Mouse (Mus musculus) Patski (cell line): Measurements from ENCODE around the gene Gm20604. TPM values are rescaled to one million over a fixed set of nuclear protein-coding genes. Genes with fewer than 3 reads are reported as not detected.

Experiments used
- ATAC-seq: fragments of 100-300 bp; one replicate; pipeline ENCODE4 v1.8.0; 2021
- CTCF ChIA-PET: fragments of 350-600 bp; sonication (Branson Sonifier 250); formaldehyde crosslinking; loops from one replicate; lab custom pipeline; 2022; ENCODE audit warnings: inconsistent platforms; lab: Charles Lee
- POLR2A ChIA-PET: fragments of 350-600 bp; sonication (Branson Sonifier 250); formaldehyde crosslinking; loops from one replicate; lab custom pipeline; 2022; ENCODE audit warnings: antibody characterized with exemption, inconsistent platforms; lab: Charles Lee
- DNase-seq: peaks from one replicate; pipeline ENCODE4 v3.0.0-alpha.2; 2011; ENCODE audit warnings: low read depth, low spot score
- H3K27me3 ChIP-seq: fragments of 371-371 bp; one replicate; pipeline ENCODE4 v1.5.1; 2021
- CTCF ChIP-seq: fragments of 100-300 bp; IDR thresholded peaks from one replicate; pipeline ENCODE4 v1.5.1; 2021
- in situ Hi-C: fragments of 300-500 bp; cut with MboI; formaldehyde crosslinking; loops from 3 replicates; pipeline ENCODE4 v1.11.1; 2018; ENCODE audit warnings: low pct_unique_long_range_greater_than_20kb, mixed read lengths
- polyA plus RNA-seq: library from polyadenylated mRNA; unstranded; gene quantifications from one replicate; pipeline ENCODE4 v1.2.3, GENCODE M21; 2021

Gm20604 gene
- polyA plus RNA-seq, 1 experiment from 2014 or later, result 9.5 TPM

DNA sequence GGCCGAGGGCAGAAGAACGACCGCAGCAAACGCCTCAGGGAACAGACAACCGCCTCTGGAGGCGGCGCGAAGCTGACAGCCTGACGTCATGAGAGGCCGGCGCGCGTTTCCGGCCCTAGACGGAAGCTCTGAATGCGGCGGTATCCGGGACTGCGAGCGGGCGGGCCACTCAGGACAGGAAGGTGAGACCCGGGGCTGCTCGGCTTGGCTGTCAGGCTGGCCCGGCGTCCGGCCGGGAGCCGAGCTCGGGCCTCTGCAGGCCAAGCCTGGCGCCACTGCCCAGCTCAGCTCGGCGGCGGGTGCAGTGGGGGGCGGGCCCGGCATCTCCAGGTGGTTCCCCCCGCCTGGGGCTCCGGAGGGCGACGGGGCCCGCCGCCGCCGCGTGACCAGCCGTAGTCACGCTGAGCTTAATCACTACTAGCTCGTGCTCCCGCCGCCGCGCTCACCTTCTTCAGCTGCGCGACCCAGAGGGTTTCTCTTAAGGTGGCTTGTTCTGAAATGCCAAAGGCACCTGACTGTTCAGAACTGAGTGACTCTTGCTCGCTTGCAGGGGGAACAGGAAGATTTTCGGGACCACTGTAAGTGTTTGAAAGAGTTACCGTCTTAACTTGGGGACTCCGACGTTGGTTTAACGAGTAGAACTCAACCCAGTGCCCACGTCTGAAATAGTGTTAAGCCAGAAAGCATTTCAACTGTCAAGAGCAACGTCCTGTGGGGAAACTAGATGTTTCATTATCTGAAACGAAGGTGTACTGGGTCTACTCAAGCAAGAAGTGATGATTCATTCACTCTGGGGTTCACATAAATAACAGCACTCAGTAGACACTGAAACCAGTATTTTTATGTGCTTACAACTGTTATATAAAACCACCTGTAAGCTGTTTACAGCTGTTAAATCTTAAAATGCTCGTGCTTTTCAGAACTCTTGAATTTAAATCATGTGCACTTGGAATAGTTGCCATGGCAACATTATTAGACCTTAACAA, 14.6 kb downstream of the Gm20604 start, which contains the start of the genes Moap1 and Tmem251:
Gene Moap1, minus strand, starts transcription at position 73 of the 986 bp plus-strand sequence.
Gene Tmem251, plus strand, starts transcription at position 174 of the 986 bp plus-strand sequence.
- TF ChIP-seq CTCF, result no peak
- ChIA-PET CTCF (no interaction called here), POLR2A (no interaction called here)
- in situ Hi-C loops, result no loop called here
- DNase-seq (no peak), ATAC-seq (peak; percentile 95)
- no peaks in the 10 kb centered on the region for H3K27me3 ChIP-seq

DNA sequence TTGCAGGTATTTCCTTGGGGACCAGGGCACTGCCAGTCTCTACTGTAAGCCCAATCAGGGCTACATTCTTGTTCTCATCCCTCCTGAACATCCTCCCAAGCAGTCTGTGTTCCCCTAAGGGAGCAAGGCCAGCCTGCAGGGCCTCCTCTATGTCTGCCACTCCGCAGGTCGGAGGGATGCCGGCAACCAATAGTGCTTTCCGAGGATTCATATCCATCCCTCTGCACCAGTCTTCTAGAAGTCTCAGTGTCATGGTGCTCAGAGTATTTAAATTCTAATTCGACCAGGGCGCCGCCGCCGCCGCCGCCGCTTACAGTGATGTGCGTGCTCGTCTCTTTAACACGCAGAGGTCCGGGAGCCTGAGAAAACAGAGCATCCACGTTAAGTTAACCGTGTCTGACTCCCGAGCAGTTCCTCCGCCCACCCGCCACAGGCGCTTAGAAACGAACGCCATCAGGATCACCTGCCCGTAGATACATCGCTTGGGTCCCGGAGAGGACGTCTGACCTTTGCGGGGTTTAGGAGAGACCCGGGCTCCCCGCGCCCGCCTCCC, 15.4 kb downstream of the Gm20604 start:
- in situ Hi-C loops, result no loop called here
- ChIA-PET CTCF (no interaction called here), POLR2A (no interaction called here)
- TF ChIP-seq CTCF, result no peak
- ATAC-seq (peak; percentile 3), DNase-seq (no peak)
- no peaks in the 10 kb centered on the region for H3K27me3 ChIP-seq

DNA sequence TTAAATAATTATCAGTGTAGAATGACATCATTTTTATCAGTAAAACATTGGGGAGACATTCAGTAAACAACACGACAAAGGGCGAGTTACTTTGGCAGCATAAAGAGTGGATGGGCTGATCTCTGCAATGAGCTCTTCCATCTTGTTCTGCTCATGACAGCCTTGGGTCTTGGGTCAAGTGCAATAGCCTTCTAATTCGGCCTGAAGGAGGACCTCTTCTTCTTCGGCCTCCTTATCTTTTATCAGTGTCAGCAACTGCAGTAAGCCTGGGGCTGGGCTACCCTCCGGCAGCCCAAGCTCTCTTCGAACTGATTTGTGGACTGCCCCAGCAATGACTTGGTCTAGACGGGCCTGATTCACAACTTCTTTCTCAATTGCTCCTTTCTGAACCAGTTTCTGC, 16.4 kb downstream of the Gm20604 start:
- no peak for DNase-seq
- CTCF ChIA-PET, result no interaction called here
- H3K27me3 ChIP-seq, result no peaks in the 10 kb centered on the region

DNA sequence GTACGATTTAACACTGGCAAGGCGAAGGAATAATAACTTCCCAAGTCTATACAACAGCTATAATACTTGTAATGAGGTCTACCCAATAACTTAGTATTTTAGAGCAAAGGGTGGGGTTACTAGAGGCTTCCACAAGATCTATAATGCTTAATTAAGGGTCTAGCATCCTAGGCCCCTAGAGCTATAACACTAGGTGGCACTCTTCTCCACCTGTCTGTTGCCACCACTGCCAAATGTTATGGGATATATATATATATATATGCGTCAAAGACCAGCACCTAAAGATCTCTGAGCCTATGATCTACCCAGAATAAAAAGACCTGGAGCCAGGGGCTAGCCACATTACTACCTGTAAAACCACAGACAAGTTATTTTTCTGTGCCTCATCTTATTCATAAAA, 18.2 kb downstream of the Gm20604 start:
- H3K27me3 ChIP-seq, result no peaks in the 10 kb centered on the region
- peak; percentile 59 for TF ChIP-seq CTCF
- DNase-seq (no peak), ATAC-seq (no peak)
- in situ Hi-C loops, result no loop called here
- ChIA-PET POLR2A (interaction anchor here (0.7 to 1.1 kb wide), 2 partner anchors 15 to 23 kb away, joined by 4 read pairs; no protein-coding TSS in a partner anchor), CTCF (interaction anchor here (0.9 to 1.9 kb wide), 6 partner anchors 9 to 30 kb away, joined by 3 to 7 read pairs (median 4); no protein-coding TSS in a partner anchor)

More for the DNA sequence above, 16.4 kb downstream of the Gm20604 start:
- ATAC-seq, result no peak
- no peak for TF ChIP-seq CTCF
- in situ Hi-C loops, result no loop called here
- POLR2A ChIA-PET, result interaction anchor here (0.6 kb wide), 1 partner anchor 520 kb away, joined by 3 read pairs; no protein-coding TSS in a partner anchor

DNA sequence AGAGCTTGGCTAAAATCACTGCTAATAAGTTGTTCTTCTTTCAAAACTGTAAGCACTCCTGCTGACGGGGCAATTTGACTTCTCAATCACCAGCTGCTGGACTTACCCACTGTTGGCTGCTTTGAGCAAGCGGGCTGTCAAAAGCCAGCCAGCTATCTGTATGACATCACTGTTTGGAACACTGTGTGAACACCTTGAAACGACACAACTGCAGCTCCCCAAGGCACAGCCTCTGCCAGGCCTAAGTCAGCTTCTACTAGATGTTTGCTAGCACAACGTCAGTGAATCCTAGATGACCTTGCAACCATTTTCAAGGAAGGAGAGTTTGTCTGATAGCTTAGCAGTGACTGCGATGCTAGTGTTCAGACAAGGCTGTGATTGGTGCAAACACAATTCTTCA, 19.4 kb downstream of the Gm20604 start:
- no peak for TF ChIP-seq CTCF
- ChIA-PET CTCF (interaction anchor here (0.9 to 1.9 kb wide), 4 partner anchors 15 to 214 kb away, joined by 3 to 5 read pairs (median 3); no protein-coding TSS in a partner anchor), POLR2A (no interaction called here)
- H3K27me3 ChIP-seq, result no peaks in the 10 kb centered on the region
- no peak for DNase-seq
- in situ Hi-C loops, result no loop called here
- no peak for ATAC-seq

DNA sequence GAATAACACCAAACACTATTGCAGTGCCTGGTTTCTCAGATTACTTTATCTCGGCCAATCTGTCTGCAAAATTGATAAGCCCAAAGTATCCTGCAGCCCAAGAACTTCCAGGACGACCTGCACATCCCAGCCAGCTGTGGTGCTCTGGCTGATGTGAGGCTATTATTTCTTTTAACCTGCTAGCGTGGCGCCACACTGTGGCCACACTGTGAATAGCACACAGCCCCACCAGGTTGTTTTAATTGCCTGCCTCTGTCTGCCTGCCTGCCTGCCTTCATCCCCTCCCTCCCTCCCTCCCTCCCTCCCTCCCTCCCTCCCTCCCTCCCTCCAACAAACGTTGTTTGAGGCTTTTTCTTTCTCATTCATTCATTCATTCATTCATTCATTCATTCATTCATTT, 25.1 kb downstream of the Gm20604 start:
- in situ Hi-C loops, result loop anchor here (5.0 kb wide), 1 partner anchor 206 kb away; no protein-coding TSS in a partner anchor
- ChIA-PET CTCF (no interaction called here), POLR2A (no interaction called here)
- ATAC-seq, result no peak
- no peak for DNase-seq
- no peaks in the 10 kb centered on the region for H3K27me3 ChIP-seq
- TF ChIP-seq CTCF, result peak; percentile 80

DNA sequence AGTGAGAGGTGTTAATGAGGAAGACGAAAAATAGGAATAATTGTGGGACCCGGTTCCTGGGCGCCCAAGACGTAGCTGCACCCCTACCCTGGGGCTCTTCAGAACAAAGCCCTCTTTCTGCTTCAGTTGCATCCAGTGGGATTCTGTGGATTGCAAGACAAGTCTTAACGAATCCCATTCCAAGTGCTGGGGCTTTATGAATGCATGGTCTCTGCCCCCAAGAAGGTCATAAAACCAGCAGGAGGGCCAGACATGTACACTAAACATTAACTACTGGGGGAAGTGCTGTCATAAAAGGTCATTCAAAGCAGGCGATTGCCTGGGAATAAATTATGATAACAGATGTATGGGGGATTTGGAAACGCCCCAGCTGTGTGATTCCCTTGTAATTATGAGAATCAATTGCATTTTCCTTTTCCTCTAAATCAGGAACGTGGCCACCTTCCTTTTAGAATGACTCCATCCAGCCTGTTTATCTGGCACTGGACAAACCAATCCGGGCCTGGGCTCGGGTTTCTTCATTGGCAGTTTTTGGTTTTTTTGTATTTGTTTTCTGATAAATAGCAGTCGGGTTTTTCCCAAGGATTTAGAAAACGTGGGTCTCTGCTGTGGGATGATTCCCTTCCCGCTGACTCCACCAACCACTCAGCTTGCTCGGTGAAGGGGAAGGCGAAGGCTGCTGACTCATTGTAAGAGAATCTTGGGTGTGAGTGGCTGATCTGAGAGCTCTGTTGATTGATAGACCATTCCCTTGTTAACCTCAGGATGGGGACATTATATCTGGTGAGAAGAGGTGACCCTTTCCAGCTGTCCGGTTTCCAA, 27.5 kb downstream of the Gm20604 start:
- peak; percentile 36 for ATAC-seq
- ChIA-PET CTCF (interaction anchor here (1.7 to 3.5 kb wide), 2 partner anchors 9 to 11 kb away, joined by 4 to 12 read pairs; no protein-coding TSS in a partner anchor), POLR2A (interaction anchor here (0.6 to 0.7 kb wide), 2 partner anchors 16 to 91 kb away, joined by 3 to 4 read pairs; no protein-coding TSS in a partner anchor)
- no peaks in the 10 kb centered on the region for H3K27me3 ChIP-seq
- peak; percentile 55 for DNase-seq
- no peak for TF ChIP-seq CTCF
- in situ Hi-C loops, result loop anchor here (5.0 kb wide), 1 partner anchor 204 kb away; no protein-coding TSS in a partner anchor

DNA sequence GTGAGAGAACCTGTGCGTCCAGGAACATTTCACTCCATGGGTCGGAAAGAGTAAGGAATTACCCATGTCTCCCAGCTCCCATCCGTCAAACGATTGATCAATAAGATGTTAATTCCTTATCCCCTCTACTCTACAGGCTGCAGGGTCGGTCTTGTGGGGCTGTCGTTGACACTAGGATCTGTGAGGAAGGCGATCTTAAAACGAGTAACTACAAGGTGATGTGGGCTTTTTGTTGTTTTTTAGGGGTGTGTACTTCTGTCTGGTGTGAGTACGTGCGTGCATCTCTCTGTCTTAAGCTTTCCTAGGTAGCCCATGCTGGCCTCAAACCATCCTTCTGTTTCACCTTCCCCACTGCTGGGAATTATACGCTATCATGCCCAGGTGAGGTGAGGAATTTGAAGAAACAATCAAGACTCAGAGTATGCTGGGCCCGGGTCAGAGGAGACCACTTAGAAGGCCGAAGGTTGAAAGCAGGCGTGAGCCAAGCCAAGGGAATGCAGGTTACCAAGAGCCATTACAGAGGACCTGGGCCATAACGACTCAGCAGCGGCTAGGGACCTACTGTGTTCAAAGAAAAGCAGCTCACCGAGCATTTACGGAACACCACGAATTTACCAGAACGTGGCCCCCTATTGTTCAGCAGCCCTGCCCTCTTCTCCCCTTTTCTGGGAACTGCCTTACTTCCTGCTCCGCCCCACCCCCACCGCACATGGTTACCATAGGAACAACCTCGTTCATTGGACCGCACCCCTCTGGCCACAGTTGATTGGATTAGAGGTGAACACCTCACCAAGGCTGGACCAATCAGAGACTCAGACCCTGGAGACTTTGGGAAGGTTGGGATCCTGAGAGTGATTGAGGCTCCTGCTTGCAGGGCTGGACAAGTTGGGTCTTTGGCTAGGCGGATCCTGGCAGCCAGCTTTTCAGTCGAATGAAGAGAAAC, 28.3 kb downstream of the Gm20604 start:
- ChIA-PET POLR2A (interaction anchor here (0.7 to 0.8 kb wide), 2 partner anchors 90 to 253 kb away, joined by 3 read pairs; no protein-coding TSS in a partner anchor), CTCF (interaction anchor here (3.5 kb wide), 1 partner anchor 11 kb away, joined by 12 read pairs; no protein-coding TSS in a partner anchor)
- TF ChIP-seq CTCF, result no peak

DNA sequence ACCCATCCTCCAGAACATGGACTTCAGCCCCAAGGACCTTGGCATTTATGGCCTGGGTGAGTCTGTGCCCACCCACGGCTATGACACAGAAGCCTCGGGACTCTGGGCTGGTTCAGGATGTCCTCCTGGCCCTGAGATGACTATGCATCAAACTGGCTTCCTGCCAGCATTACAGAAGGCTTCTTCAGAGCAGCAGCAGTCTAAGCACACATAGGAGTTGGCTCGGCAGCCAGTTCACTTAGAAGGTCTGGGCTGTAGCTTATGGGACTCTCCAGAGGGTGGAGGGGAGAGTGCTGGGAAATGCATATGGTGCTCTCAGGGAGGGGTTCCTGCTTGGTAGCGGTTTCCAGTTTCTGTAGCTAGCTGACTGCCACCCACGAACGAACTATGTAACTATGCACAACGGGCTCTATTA, 32.7 kb downstream of the Gm20604 start:
- in situ Hi-C loops, result no loop called here
- DNase-seq, result no peak
- POLR2A ChIA-PET, result no interaction called here
- no peak for TF ChIP-seq CTCF
- CTCF ChIA-PET, result no interaction called here
- ATAC-seq, result no peak
- no peaks in the 10 kb centered on the region for H3K27me3 ChIP-seq

More for the DNA sequence above, 28.3 kb downstream of the Gm20604 start:
- H3K27me3 ChIP-seq, result no peaks in the 10 kb centered on the region
- DNase-seq, result peak; percentile 64
- peak; percentile 81 for ATAC-seq
- in situ Hi-C loops, result loop anchor here (5.0 kb wide), 1 partner anchor 203 kb away; no protein-coding TSS in a partner anchor
